Mouse (Mus musculus) kidney, embryonic 16.5 days (tissue): ENCODE data around the gene Lin37. TPM values are rescaled to one million over a fixed set of nuclear protein-coding genes. Genes with fewer than 3 reads are reported as not detected.

ENCODE experiments used
- ATAC-seq: fragments of 200-750 bp; cut with Nextera tagmentation; 2 replicates; pipeline ENCODE4 v1.8.0; 2017; ENCODE audit warnings: moderate TSS enrichment; ENCODE audit not compliant: low FRiP score, low TSS enrichment
- H3K27ac ChIP-seq: fragments of 300-500 bp; sonication (generic); 2 replicates; pipeline ENCODE4 v1.5.1; 2014; ENCODE audit warnings: low read length
- H3K27me3 ChIP-seq: fragments of 300-500 bp; sonication (generic); 2 replicates; pipeline ENCODE4 v1.6.1; 2014; ENCODE audit warnings: low read length, control low read depth, mixed read lengths; ENCODE audit not compliant: insufficient read depth
- H3K36me3 ChIP-seq: fragments of 300-500 bp; sonication (generic); 2 replicates; pipeline ENCODE4 v1.6.1; 2014; ENCODE audit warnings: low read length, control low read depth, mixed read lengths; ENCODE audit not compliant: insufficient read depth
- H3K4me1 ChIP-seq: fragments of 300-500 bp; sonication (generic); 2 replicates; pipeline ENCODE4 v1.6.1; 2014; ENCODE audit warnings: low read length, control low read depth, mixed read lengths; ENCODE audit not compliant: insufficient read depth
- H3K4me2 ChIP-seq: fragments of 300-500 bp; sonication (generic); replicated peaks from 2 replicates; pipeline ENCODE4 v1.6.1; 2014; ENCODE audit warnings: low read depth, low read length
- H3K4me3 ChIP-seq: fragments of 300-500 bp; sonication (generic); 2 replicates; pipeline ENCODE4 v1.5.1; 2014; ENCODE audit warnings: mild to moderate bottlenecking, low read length
- H3K9ac ChIP-seq: fragments of 300-500 bp; sonication (generic); replicated peaks from 2 replicates; pipeline ENCODE4 v1.6.1; 2014; ENCODE audit warnings: low read length
- H3K9me3 ChIP-seq: fragments of 300-500 bp; sonication (generic); 2 replicates; pipeline ENCODE4 v1.6.1; 2016; ENCODE audit warnings: low read length, control low read depth
- WGBS: fragments of 180-500 bp; shearing (Covaris S2); extraction: QIAGEN DNeasy Blood & Tissue Kit; methylation state at CpG from one replicate; pipeline ENCODE4 v1.1.7; 2014; 5-methylcytosine and 5-hydroxymethylcytosine counted together
- polyA plus RNA-seq: library from polyadenylated mRNA; unstranded; fragments of >200 nt; fragmentation: Nextera tagmentation; extraction: Ambion mirVana; gene quantifications from 2 replicates; pipeline ENCODE4 v1.2.1, GENCODE M21; 2015

The Lin37 gene
- polyA plus RNA-seq, 1 experiment from 2014 or later: 47.0 TPM

GRCm38 (mm10) chr7:30553810-30554584, 5.6 kb downstream of the Lin37 start:
- no peak for ATAC-seq
- Histone ChIP-seq H3K4me2 (peak overlapping the region; percentile 95), H3K9me3 (no peaks in the 10 kb centered on the region), H3K36me3 (peaks cover 34% of the 10 kb centered on the region), H3K27me3 (no peaks in the 10 kb centered on the region), H3K27ac (no peak overlapping the region), H3K4me3 (peak overlapping the region; percentile 76), H3K9ac (peak overlapping the region; percentile 84; the same call in 1 of the 2 replicates), H3K4me1 (peaks cover 34% of the 10 kb centered on the region)
- WGBS: 83% methylated on average over 22 of the region's 22 CpGs

- ATAC-seq: peak; percentile 23; the same call in 1 of the 2 replicates
- WGBS: 2% methylated on average over 23 of the region's 23 CpGs
- H3K27ac ChIP-seq: peak overlapping the region; percentile 99
Measured at GRCm38 (mm10) chr7:30553021-30553589, 6.5 kb downstream of the Lin37 start.

DNA sequence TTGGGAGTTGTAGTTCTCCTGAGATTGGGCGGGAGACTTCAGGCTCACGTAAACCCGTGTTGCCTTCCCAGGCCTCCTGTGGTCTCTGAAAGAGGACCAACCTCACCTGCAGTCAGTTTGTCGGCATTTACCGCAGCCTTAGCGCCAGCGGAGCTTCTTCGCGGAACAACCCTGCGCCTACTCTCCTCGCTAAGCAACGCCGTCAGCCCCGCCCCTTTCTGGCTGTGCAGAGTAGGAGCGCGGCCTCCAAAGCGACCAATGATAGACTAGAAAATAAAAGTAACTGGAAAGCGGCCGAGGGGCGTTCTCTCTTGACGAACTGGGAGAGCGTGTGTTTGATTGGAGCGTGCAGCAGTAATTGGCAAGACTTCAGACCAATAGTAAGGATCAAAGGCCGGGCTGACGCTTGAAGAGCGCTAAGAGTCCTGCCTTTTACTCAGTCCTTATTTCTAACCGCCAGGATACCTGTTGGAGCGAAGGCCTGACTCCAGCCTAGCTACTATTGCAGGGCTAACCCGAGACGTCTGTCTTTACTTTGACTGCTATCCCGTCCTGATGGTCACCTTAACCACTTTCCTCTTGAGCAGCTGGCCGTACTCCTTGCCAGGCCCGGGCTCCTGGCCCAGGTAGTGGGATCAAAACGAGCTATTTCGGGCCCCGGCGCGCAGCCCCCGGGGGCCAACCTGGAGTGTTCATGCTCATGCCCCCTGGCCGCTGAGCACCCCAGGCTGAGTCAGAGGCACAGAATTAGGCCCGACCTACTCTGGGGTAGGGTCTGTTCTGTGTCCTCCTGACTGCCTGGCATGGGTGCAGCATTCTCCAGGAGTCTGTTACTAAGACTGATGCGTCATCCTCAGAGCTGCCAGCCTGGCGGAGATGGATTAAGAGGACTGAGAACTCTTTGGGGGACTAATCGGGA, 7.3 kb downstream of the Lin37 start, which contains the start of the genes Hspb6 and Proser3:
Gene Hspb6 (plus strand): TSS at position 77 of the 919 bp plus-strand sequence.
Gene Proser3 (minus strand): TSS at position 198 of the 919 bp plus-strand sequence.
- Histone ChIP-seq H3K9ac (peak within 1 kb of the TSS; percentile 87), H3K27ac (peak within 1 kb of the TSS; percentile 99), H3K27me3 (no peaks in the 10 kb centered on the region), H3K36me3 (peaks cover 39% of the 10 kb centered on the region), H3K4me1 (peaks cover 21% of the 10 kb centered on the region), H3K4me2 (peak within 1 kb of the TSS; percentile 95), H3K4me3 (peak within 1 kb of the TSS; percentile 76), H3K9me3 (no peaks in the 10 kb centered on the region)
- 1% methylated on average over 44 of the region's 44 CpGs for WGBS
- peak; percentile 95 for ATAC-seq

More at GRCm38 (mm10) chr7:30553021-30553589, 6.5 kb downstream of the Lin37 start:
- Histone ChIP-seq H3K4me1 (peaks cover 25% of the 10 kb centered on the region), H3K36me3 (peaks cover 36% of the 10 kb centered on the region), H3K9me3 (no peaks in the 10 kb centered on the region), H3K27me3 (no peaks in the 10 kb centered on the region), H3K4me2 (peak overlapping the region; percentile 95), H3K4me3 (peak overlapping the region; percentile 76), H3K9ac (peak overlapping the region; percentile 84)

GRCm38 (mm10) chr7:30551445-30552101, 8.1 kb downstream of the Lin37 start:
- H3K4me2 ChIP-seq: peak overlapping the region; percentile 95
- peak overlapping the region; percentile 76 for H3K4me3 ChIP-seq
- peak; percentile 66 for ATAC-seq
- peak overlapping the region; percentile 99 for H3K27ac ChIP-seq
- peaks cover 37% of the 10 kb centered on the region for H3K36me3 ChIP-seq
- H3K9ac ChIP-seq: peak overlapping the region; percentile 87
- H3K4me1 ChIP-seq: peaks cover 21% of the 10 kb centered on the region
- no peaks in the 10 kb centered on the region for H3K27me3 ChIP-seq
- 3% methylated on average over 10 of the region's 10 CpGs for WGBS
- no peaks in the 10 kb centered on the region for H3K9me3 ChIP-seq

DNA sequence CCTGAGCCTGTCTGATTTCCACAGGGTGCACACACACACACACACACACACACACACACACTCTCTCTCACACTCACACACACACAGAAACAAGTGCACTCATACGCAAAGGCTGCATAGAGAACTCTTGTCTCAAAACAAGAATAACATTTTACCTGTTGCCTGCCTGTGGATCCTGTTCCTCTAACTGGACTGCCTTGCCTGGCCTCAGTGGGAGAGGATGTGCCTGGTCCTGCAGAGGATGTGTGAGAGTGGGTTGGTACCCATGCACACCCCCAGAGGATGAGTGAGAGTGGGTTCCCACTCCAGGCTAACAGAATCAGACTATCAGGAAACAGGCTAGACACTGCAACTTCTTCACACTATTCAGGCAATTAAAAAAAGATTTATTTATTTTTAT, 9.0 kb downstream of the Lin37 start:
- WGBS: 100% methylated on average over 1 of the region's 1 CpGs
- Histone ChIP-seq H3K4me1 (peaks cover 21% of the 10 kb centered on the region), H3K9me3 (no peaks in the 10 kb centered on the region), H3K27ac (no peak overlapping the region), H3K27me3 (no peaks in the 10 kb centered on the region), H3K4me2 (no peak overlapping the region), H3K4me3 (no peak overlapping the region), H3K9ac (no peak overlapping the region), H3K36me3 (peaks cover 37% of the 10 kb centered on the region)
- ATAC-seq: no peak

GRCm38 (mm10) chr7:30549880-30550279, 9.8 kb downstream of the Lin37 start:
- 83% methylated on average over 2 of the region's 2 CpGs for WGBS
- Histone ChIP-seq H3K27ac (no peak overlapping the region), H3K9ac (no peak overlapping the region)

GRCm38 (mm10) chr7:30544327-30544726, 15.3 kb downstream of the Lin37 start:
- 89% methylated on average over 2 of the region's 2 CpGs for WGBS
- Histone ChIP-seq H3K4me1 (no peaks in the 10 kb centered on the region), H3K27ac (no peak overlapping the region), H3K36me3 (peaks cover 42% of the 10 kb centered on the region), H3K4me2 (no peak overlapping the region), H3K27me3 (no peaks in the 10 kb centered on the region), H3K9me3 (no peaks in the 10 kb centered on the region), H3K9ac (no peak overlapping the region), H3K4me3 (no peak overlapping the region)
- ATAC-seq: no peak

More at GRCm38 (mm10) chr7:30549880-30550279, 9.8 kb downstream of the Lin37 start:
- no peak for ATAC-seq
- H3K9me3 ChIP-seq: no peaks in the 10 kb centered on the region
- H3K4me2 ChIP-seq: no peak overlapping the region
- peaks cover 32% of the 10 kb centered on the region for H3K36me3 ChIP-seq
- H3K27me3 ChIP-seq: no peaks in the 10 kb centered on the region
- no peak overlapping the region for H3K4me3 ChIP-seq
- peaks cover 21% of the 10 kb centered on the region for H3K4me1 ChIP-seq

- H3K27me3 ChIP-seq: no peaks in the 10 kb centered on the region
- no peak overlapping the region for H3K9ac ChIP-seq
- 93% methylated on average over 7 of the region's 7 CpGs for WGBS
- no peak overlapping the region for H3K27ac ChIP-seq
- H3K4me3 ChIP-seq: no peak overlapping the region
- ATAC-seq: no peak
- no peak overlapping the region for H3K4me2 ChIP-seq
- H3K4me1 ChIP-seq: peaks cover 3% of the 10 kb centered on the region; the same call in 1 of the 2 replicates
- no peaks in the 10 kb centered on the region for H3K9me3 ChIP-seq
- H3K36me3 ChIP-seq: peaks cover 31% of the 10 kb centered on the region
Measured at GRCm38 (mm10) chr7:30540572-30540971, 19.1 kb downstream of the Lin37 start.
